Mouse (Mus musculus) MEL (cell line): ENCODE measurements around the gene Bcl6b. TPM values are rescaled to one million over a fixed set of nuclear protein-coding genes. Genes with fewer than 3 reads are reported as not detected.

Source experiments
- DNase-seq: peaks from one replicate; pipeline ENCODE4 v3.0.0; 2011; ENCODE audit warnings: low read depth, low spot score
- H3K27ac ChIP-seq: 2 replicates; pipeline ENCODE4 v1.5.1; 2012; ENCODE audit warnings: low read depth, mild to moderate bottlenecking, control low read depth, low read length, moderate library complexity; ENCODE audit not compliant: control insufficient read depth
- H3K27me3 ChIP-seq, 2 experiments: fragments of 150-350 bp in 1 of 2; sonication (generic) in 1 of 2; 2 replicates each; pipeline ENCODE4 v1.6.1; 2012; ENCODE audit warnings: low read length in 2 of 2, mild to moderate bottlenecking in 2 of 2, improper control_type of control experiment in 1 of 2, moderate library complexity in 1 of 2; ENCODE audit not compliant: insufficient read depth in 2 of 2, control insufficient read depth in 1 of 2
- H3K36me3 ChIP-seq, 2 experiments: 2 replicates each; pipeline ENCODE4 v1.6.1; 2012 to 2014; ENCODE audit warnings: low read length in 2 of 2, improper control_type of control experiment in 1 of 2, inconsistent platforms in 1 of 2, mild to moderate bottlenecking in 1 of 2; ENCODE audit not compliant: insufficient read depth in 2 of 2, control insufficient read depth in 1 of 2
- H3K4me1 ChIP-seq, 2 experiments: fragments of 150-350 bp in 1 of 2; sonication (generic) in 1 of 2; 2 replicates each; pipeline ENCODE4 v1.6.1; 2012; ENCODE audit warnings: low read length in 2 of 2, improper control_type of control experiment in 1 of 2, mild to moderate bottlenecking in 1 of 2; ENCODE audit not compliant: insufficient read depth in 2 of 2, control insufficient read depth in 1 of 2
- H3K4me3 ChIP-seq, 2 experiments: fragments of 150-350 bp in 1 of 2; sonication (generic) in 1 of 2; 2 replicates each; pipeline ENCODE4 v1.5.1; 2012; ENCODE audit warnings: low read depth in 2 of 2, low read length in 2 of 2, mild to moderate bottlenecking in 2 of 2, moderate library complexity in 2 of 2, control low read depth in 1 of 2, improper control_type of control experiment in 1 of 2; ENCODE audit not compliant: control insufficient read depth in 1 of 2, insufficient read depth in 1 of 2
- H3K79me2 ChIP-seq: 2 replicates; pipeline ENCODE4 v1.6.1; 2012; ENCODE audit warnings: mild to moderate bottlenecking, low read length, moderate library complexity; ENCODE audit not compliant: control insufficient read depth, poor library complexity, insufficient read depth
- H3K9ac ChIP-seq: 2 replicates; pipeline ENCODE4 v1.6.1; 2012; ENCODE audit warnings: low read depth, mild to moderate bottlenecking, control low read depth, low read length, moderate library complexity; ENCODE audit not compliant: control insufficient read depth, poor library complexity, severe bottlenecking
- H3K9me3 ChIP-seq: fragments of 150-350 bp; sonication (generic); replicated peaks from 2 replicates; pipeline ENCODE4 v1.6.1; 2012; ENCODE audit warnings: mild to moderate bottlenecking, low read length, improper control_type of control experiment, moderate library complexity; ENCODE audit not compliant: insufficient read depth
- BHLHE40 ChIP-seq: IDR thresholded peaks from 2 replicates; pipeline ENCODE4 v1.6.1; 2012; ENCODE audit warnings: low read depth, mild to moderate bottlenecking, inconsistent platforms, low read length, improper control_type of control experiment, borderline replicate concordance
- CHD1 ChIP-seq: IDR thresholded peaks from 2 replicates; pipeline ENCODE4 v1.6.1; 2012; ENCODE audit warnings: low read depth, mild to moderate bottlenecking, inconsistent platforms, low read length, improper control_type of control experiment
- EP300 ChIP-seq, 2 experiments: IDR thresholded peaks; 2 replicates each; pipeline ENCODE4 v1.6.1; 2011; ENCODE audit warnings: improper control_type of control experiment in 2 of 2, low read length in 2 of 2, low read depth in 1 of 2, mild to moderate bottlenecking in 1 of 2
- ETS1 ChIP-seq: IDR thresholded peaks from 2 replicates; pipeline ENCODE4 v1.6.1; 2012; ENCODE audit warnings: low read depth, mild to moderate bottlenecking, inconsistent platforms, low read length, improper control_type of control experiment, moderate library complexity
- GABPA ChIP-seq: IDR thresholded peaks from 2 replicates; pipeline ENCODE4 v1.6.1; 2012; ENCODE audit warnings: low read depth, mild to moderate bottlenecking, inconsistent platforms, low read length, improper control_type of control experiment, moderate library complexity
- GATA1 ChIP-seq: IDR thresholded peaks from 2 replicates; pipeline ENCODE4 v1.6.1; 2011; ENCODE audit warnings: low read depth, low read length, improper control_type of control experiment
- HCFC1 ChIP-seq: IDR thresholded peaks from 2 replicates; pipeline ENCODE4 v1.6.1; 2012; ENCODE audit warnings: low read depth, mild to moderate bottlenecking, inconsistent platforms, low read length, improper control_type of control experiment, moderate library complexity
- KAT2A ChIP-seq: conservative IDR thresholded peaks from 2 replicates; pipeline ENCODE4 v1.6.1; 2012; ENCODE audit warnings: low read depth, low read length, improper control_type of control experiment, inconsistent platforms
- MAFK ChIP-seq: IDR thresholded peaks from 2 replicates; pipeline ENCODE4 v1.6.1; 2011; ENCODE audit warnings: low read depth, mild to moderate bottlenecking, low read length, improper control_type of control experiment, borderline replicate concordance
- MAZ ChIP-seq: IDR thresholded peaks from 2 replicates; pipeline ENCODE4 v1.6.1; 2012; ENCODE audit warnings: low read depth, mild to moderate bottlenecking, inconsistent platforms, low read length, improper control_type of control experiment
- MEF2A ChIP-seq: IDR thresholded peaks from 2 replicates; pipeline ENCODE4 v1.6.1; 2014; ENCODE audit warnings: low read depth, mild to moderate bottlenecking, inconsistent platforms, low read length, improper control_type of control experiment; ENCODE audit not compliant: poor library complexity, insufficient replicate concordance, severe bottlenecking; ENCODE audit errors: extremely low read depth
- MYB ChIP-seq: IDR thresholded peaks from 2 replicates; pipeline ENCODE4 v1.6.1; 2011; ENCODE audit warnings: mild to moderate bottlenecking, low read depth, low read length, improper control_type of control experiment
- MYC ChIP-seq: IDR thresholded peaks from 2 replicates; pipeline ENCODE4 v1.6.1; 2011; ENCODE audit warnings: low read depth, mild to moderate bottlenecking, low read length, improper control_type of control experiment, moderate library complexity
- NELFE ChIP-seq: IDR thresholded peaks from 2 replicates; pipeline ENCODE4 v1.6.1; 2011; ENCODE audit warnings: low read depth, low read length, improper control_type of control experiment
- NRF1 ChIP-seq: IDR thresholded peaks from 2 replicates; pipeline ENCODE4 v1.6.1; 2014; ENCODE audit warnings: low read depth, mild to moderate bottlenecking, inconsistent platforms, low read length, improper control_type of control experiment, moderate library complexity; ENCODE audit not compliant: poor library complexity, insufficient read depth, severe bottlenecking
- POLR2A ChIP-seq, 2 experiments: IDR thresholded peaks; 2 replicates each; pipeline ENCODE4 v1.6.1; 2011 to 2012; ENCODE audit warnings: low read length in 2 of 2, mild to moderate bottlenecking in 2 of 2, control low read depth in 1 of 2, improper control_type of control experiment in 1 of 2, low read depth in 1 of 2, moderate library complexity in 1 of 2; ENCODE audit not compliant: control insufficient read depth in 1 of 2, insufficient read depth in 1 of 2, poor library complexity in 1 of 2
- POLR2AphosphoS2 ChIP-seq: IDR thresholded peaks from 2 replicates; pipeline ENCODE4 v1.6.1; 2011; ENCODE audit warnings: low read length, improper control_type of control experiment
- POLR2AphosphoS5 ChIP-seq: IDR thresholded peaks from 2 replicates; pipeline ENCODE4 v1.6.1; 2012; ENCODE audit warnings: low read depth, borderline replicate concordance, mild to moderate bottlenecking, inconsistent platforms, low read length, moderate library complexity, mixed read lengths
- RAD21 ChIP-seq: IDR thresholded peaks from 2 replicates; pipeline ENCODE4 v1.6.1; 2011; ENCODE audit warnings: mild to moderate bottlenecking, low read depth, low read length, improper control_type of control experiment
- RCOR1 ChIP-seq: IDR thresholded peaks from 2 replicates; pipeline ENCODE4 v1.6.1; 2012; ENCODE audit warnings: low read depth, mild to moderate bottlenecking, inconsistent platforms, low read length, improper control_type of control experiment
- TAL1 ChIP-seq: IDR thresholded peaks from 2 replicates; pipeline ENCODE4 v1.6.1; 2012; ENCODE audit warnings: mild to moderate bottlenecking, inconsistent platforms, low read length, moderate library complexity, mixed read lengths
- TBP ChIP-seq: IDR thresholded peaks from 2 replicates; pipeline ENCODE4 v1.8.0; 2011; ENCODE audit warnings: low read depth, low read length, improper control_type of control experiment
- TCF12 ChIP-seq: IDR thresholded peaks from 2 replicates; pipeline ENCODE4 v1.6.1; 2014; ENCODE audit warnings: low read depth, mild to moderate bottlenecking, inconsistent platforms, low read length, improper control_type of control experiment, moderate library complexity
- UBTF ChIP-seq: IDR thresholded peaks from 2 replicates; pipeline ENCODE4 v1.6.1; 2012; ENCODE audit warnings: low read depth, mild to moderate bottlenecking, inconsistent platforms, low read length, improper control_type of control experiment, moderate library complexity, borderline replicate concordance; ENCODE audit not compliant: insufficient read depth
- USF2 ChIP-seq, 2 experiments: IDR thresholded peaks; 2 replicates each; pipeline ENCODE4 v1.6.1; 2011 to 2012; ENCODE audit warnings: improper control_type of control experiment in 2 of 2, low read length in 2 of 2, borderline replicate concordance in 1 of 2, inconsistent platforms in 1 of 2, low read depth in 1 of 2, mild to moderate bottlenecking in 1 of 2; ENCODE audit not compliant: insufficient read depth in 1 of 2
- ZC3H11A ChIP-seq: IDR thresholded peaks from 2 replicates; pipeline ENCODE4 v1.6.1; 2012; ENCODE audit warnings: low read depth, mild to moderate bottlenecking, inconsistent platforms, low read length, improper control_type of control experiment
- ZNF384 ChIP-seq: IDR thresholded peaks from 2 replicates; pipeline ENCODE4 v1.6.1; 2012; ENCODE audit warnings: low read depth, mild to moderate bottlenecking, inconsistent platforms, low read length, improper control_type of control experiment
- polyA plus RNA-seq, 2 experiments: library from polyadenylated mRNA; stranded (reverse) in 1 of 2; unstranded in 1 of 2; fragments of >175 nt in 1 of 2; fragments of >200 nt in 1 of 2; gene quantifications; 2 replicates each; pipeline versions ENCODE4 v1.2.1 to v1.2.4; 2012; ENCODE audit warnings: low replicate concordance in 2 of 2, low read depth in 1 of 2; ENCODE audit not compliant: insufficient read length in 2 of 2, insufficient read depth in 1 of 2, missing spikeins in 1 of 2
- total RNA-seq: library from RNA; depleted of rRNA; stranded (reverse); fragments of 300-350 nt; gene quantifications from 2 replicates; pipeline ENCODE4 v1.2.3, GENCODE M21; 2012; rRNA removed

Bcl6b gene
- not detected in 2 replicates for total RNA-seq
- polyA plus RNA-seq = not detected

DNA sequence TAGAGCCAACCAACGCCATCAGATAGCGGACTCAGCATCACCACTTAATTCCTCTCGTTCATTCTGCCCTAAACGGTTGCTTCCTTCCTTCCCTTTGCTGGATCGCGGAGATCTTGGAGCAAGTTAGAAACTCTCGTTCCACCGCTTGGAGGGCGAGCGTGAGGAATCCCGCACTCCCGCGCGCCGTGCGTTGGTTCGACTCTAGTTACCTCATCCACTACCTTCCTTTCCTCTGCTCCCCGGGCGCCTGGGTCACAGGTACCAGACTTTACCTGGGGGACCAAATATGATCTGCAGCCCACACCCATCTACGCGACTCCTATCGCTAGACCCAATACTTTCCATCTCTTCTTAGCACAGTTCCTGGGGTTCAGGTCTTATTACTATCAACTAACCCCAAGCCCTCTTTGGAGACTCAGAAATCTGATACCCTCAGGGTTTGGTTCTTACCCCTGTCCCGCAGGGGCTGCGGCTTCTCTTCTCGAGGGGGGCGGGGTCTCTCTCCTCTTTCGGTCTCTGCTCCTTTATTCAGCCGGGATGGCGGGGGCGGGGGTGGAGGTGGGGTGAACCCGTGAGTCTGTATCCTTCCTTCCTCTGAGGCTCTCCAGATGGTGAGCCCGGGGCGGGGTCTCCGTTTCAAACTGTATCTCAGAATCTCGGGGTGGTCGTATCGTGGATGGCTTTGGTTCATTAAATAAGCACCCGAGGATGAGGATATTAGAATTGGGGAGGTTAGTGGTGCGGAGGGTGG, at the start of gene Bcl6b:
TSS of gene Bcl6b (minus strand) at position 539 of the 751 bp plus-strand sequence.
- Histone ChIP-seq H3K36me3 (no peaks in the 10 kb centered on the region; a peak in 1 of 4 replicates), H3K4me1 (peaks cover 0 to 4% of the 10 kb centered on the region in 2 experiments; a peak in 1 of 4 replicates)
- no peak for TF ChIP-seq UBTF
- TF ChIP-seq EP300 (IDR thresholded peaks at IDR 0.05; ENCODE audit: low read depth in 1 of 2, low read length in 2 of 2) = no peak
- no peak for TF ChIP-seq MAZ
- no peak for TF ChIP-seq CHD1
- no peak for TF ChIP-seq TCF12
- TF ChIP-seq USF2 (IDR thresholded peaks at IDR 0.05; ENCODE audit: borderline replicate concordance in 1 of 2, insufficient read depth in 1 of 2, low read depth in 1 of 2, low read length in 2 of 2) = no peak
- no peak for TF ChIP-seq GATA1
- no peak for TF ChIP-seq NELFE
- TF ChIP-seq MYC = no peak
- no peak for TF ChIP-seq POLR2AphosphoS2
- TF ChIP-seq MYB = no peak
- no peak for TF ChIP-seq POLR2A (IDR thresholded peaks at IDR 0.05; ENCODE audit: control insufficient read depth in 1 of 2, insufficient read depth in 1 of 2, low read depth in 1 of 2, low read length in 2 of 2, poor library complexity in 1 of 2)
- TF ChIP-seq ETS1 = no peak
- TF ChIP-seq, all 39 proteins: peak for 0
- H3K9me3 ChIP-seq = no peaks in the 10 kb centered on the region
- no peaks in the 10 kb centered on the region for H3K27me3 ChIP-seq
- no peak within 1 kb of the TSS; a peak in 1 of 4 replicates for H3K4me3 ChIP-seq
- H3K27ac ChIP-seq = no peak within 1 kb of the TSS
- DNase-seq = no peak
- no peaks in the 10 kb centered on the region for H3K79me2 ChIP-seq
- H3K9ac ChIP-seq = peak within 1 kb of the TSS; percentile 10; the same call in 1 of the 2 replicates

DNA sequence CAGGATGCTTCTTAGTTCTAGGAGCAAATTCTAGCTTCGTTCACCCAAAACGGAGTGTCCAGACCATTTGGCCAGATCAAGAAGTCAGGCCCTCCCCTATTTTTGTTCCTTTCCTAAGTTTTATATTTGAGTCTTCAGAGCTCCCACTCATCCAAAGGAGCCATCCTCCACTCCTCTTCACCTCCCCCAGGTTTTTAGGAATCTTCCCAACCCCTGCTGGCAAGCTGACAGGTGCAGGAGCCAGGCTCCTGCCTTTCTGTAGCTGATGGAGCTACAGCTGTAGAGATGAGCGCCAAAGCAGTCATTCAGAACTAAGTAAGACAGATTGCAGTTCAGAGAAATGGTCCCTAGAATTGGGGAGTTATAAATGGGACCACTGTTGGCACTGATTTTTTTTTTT, 49.4 kb upstream of the Bcl6b start:
- no peaks in the 10 kb centered on the region for H3K79me2 ChIP-seq
- H3K9me3 ChIP-seq = no peaks in the 10 kb centered on the region
- peaks cover 9 to 11% of the 10 kb centered on the region in 2 experiments for H3K27me3 ChIP-seq
- H3K27ac ChIP-seq = no peak overlapping the region
- DNase-seq = no peak
- no peak for TF ChIP-seq POLR2AphosphoS5
- no peak for TF ChIP-seq MEF2A
- no peak for TF ChIP-seq ZNF384
- no peak for TF ChIP-seq HCFC1
- no peak for TF ChIP-seq POLR2AphosphoS2
- TF ChIP-seq KAT2A = no peak
- no peak for TF ChIP-seq TBP
- TF ChIP-seq NRF1 = no peak
- TF ChIP-seq POLR2A (IDR thresholded peaks at IDR 0.05; ENCODE audit: control insufficient read depth in 1 of 2, insufficient read depth in 1 of 2, low read depth in 1 of 2, low read length in 2 of 2, poor library complexity in 1 of 2) = no peak
- TF ChIP-seq BHLHE40 = no peak
- TF ChIP-seq CHD1 = no peak
- no peak for TF ChIP-seq UBTF
- TF ChIP-seq MAFK = no peak
- TF ChIP-seq RCOR1 = no peak
- no peak for TF ChIP-seq TAL1
- no peak for TF ChIP-seq GABPA
- TF ChIP-seq ZC3H11A = no peak
- TF ChIP-seq RAD21 = no peak
- TF ChIP-seq EP300 (IDR thresholded peaks at IDR 0.05; ENCODE audit: low read depth in 1 of 2, low read length in 2 of 2) = no peak
- H3K9ac ChIP-seq = no peak overlapping the region
- no peaks in the 10 kb centered on the region for H3K36me3 ChIP-seq
- peaks cover 0 to 3% of the 10 kb centered on the region in 2 experiments; a peak in 1 of 4 replicates for H3K4me1 ChIP-seq
- no peak overlapping the region for H3K4me3 ChIP-seq
